Mouse (Mus musculus) CH12.LX (cell line): Measurements from ENCODE around the gene Golga7b.

Source experiments
- BHLHE40 ChIP-seq: IDR thresholded peaks from 2 replicates; pipeline ENCODE4 v1.6.1; 2011; ENCODE audit warnings: mild to moderate bottlenecking, low read depth, low read length, improper control_type of control experiment
- GABPA ChIP-seq: IDR thresholded peaks from 2 replicates; pipeline ENCODE4 v1.6.1; 2012; ENCODE audit warnings: low read depth, low read length, improper control_type of control experiment, inconsistent platforms; ENCODE audit not compliant: insufficient replicate concordance
- MAX ChIP-seq: IDR thresholded peaks from 2 replicates; pipeline ENCODE4 v1.6.1; 2011; ENCODE audit warnings: low read length, improper control_type of control experiment
- MYC ChIP-seq: IDR thresholded peaks from 2 replicates; pipeline ENCODE4 v1.6.1; 2011; ENCODE audit warnings: low read depth, mild to moderate bottlenecking, improper control_type of control experiment, low read length
- POLR2A ChIP-seq: IDR thresholded peaks from 2 replicates; pipeline ENCODE4 v1.6.1; 2011; ENCODE audit warnings: low read depth, mild to moderate bottlenecking, improper control_type of control experiment, low read length
- RCOR1 ChIP-seq: conservative IDR thresholded peaks from 2 replicates; pipeline ENCODE4 v1.6.1; 2012; ENCODE audit warnings: low read depth, mild to moderate bottlenecking, inconsistent platforms, low read length, improper control_type of control experiment
- TBP ChIP-seq: conservative IDR thresholded peaks from 2 replicates; pipeline ENCODE4 v1.6.1; 2011; ENCODE audit warnings: low read depth, low read length, improper control_type of control experiment
- ZC3H11A ChIP-seq: IDR thresholded peaks from 2 replicates; pipeline ENCODE4 v1.6.1; 2012; ENCODE audit warnings: low read depth, mild to moderate bottlenecking, inconsistent platforms, low read length, improper control_type of control experiment

DNA sequence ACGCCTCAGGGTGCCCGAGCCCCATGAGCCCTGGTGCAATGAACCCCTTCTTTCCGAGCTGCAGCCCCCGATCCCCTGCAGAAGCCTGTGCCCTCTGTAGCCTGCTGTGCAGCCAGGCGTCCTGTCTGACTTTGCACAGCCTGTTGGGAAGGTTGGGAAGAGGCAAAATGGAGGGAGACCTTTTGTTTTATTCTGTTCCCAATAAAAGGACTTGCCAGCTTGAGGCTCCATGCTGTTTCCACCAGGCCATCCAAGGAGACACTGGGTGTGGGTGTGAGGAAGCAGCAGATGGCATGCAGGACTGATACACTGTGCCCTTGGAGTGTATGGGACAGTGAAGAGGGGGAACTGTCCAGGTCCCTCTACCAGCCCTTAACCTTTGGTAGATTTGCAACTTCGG, 22.7 kb downstream of the Golga7b start:
- no peak for TF ChIP-seq BHLHE40
- no peak for TF ChIP-seq MYC
- no peak for TF ChIP-seq RCOR1
- no peak for TF ChIP-seq MAX
- TF ChIP-seq TBP, result no peak
- no peak for TF ChIP-seq POLR2A
- no peak for TF ChIP-seq ZC3H11A
- no peak for TF ChIP-seq GABPA
